Mouse (Mus musculus) liver, embryonic 11.5 days (tissue): Measurements from ENCODE around the gene Tnfrsf18. TPM values are rescaled to one million over a fixed set of nuclear protein-coding genes. Genes with fewer than 3 reads are reported as not detected.
A peak's percentile ranks its signal among the peaks of the same experiment; 100 is the strongest.

Experiments
- ATAC-seq: fragments of 200-750 bp; cut with Nextera tagmentation; replicated peaks from 2 replicates; pipeline ENCODE4 v1.8.0; 2017; ENCODE audit warnings: moderate number of reproducible peaks, mild to moderate bottlenecking, moderate TSS enrichment, moderate library complexity; ENCODE audit not compliant: low FRiP score
- DNase-seq: peaks from one replicate; pipeline ENCODE4 v3.0.0-alpha.2; 2017; ENCODE audit warnings: low spot score
- H3K27ac ChIP-seq: fragments of 300-500 bp; sonication (generic); 2 replicates; pipeline ENCODE4 v1.5.1; 2014; ENCODE audit warnings: mild to moderate bottlenecking, low read depth, low read length, control low read depth
- H3K27me3 ChIP-seq: fragments of 300-500 bp; sonication (generic); replicated peaks from 2 replicates; pipeline ENCODE4 v1.6.1; 2014; ENCODE audit warnings: low read length, mixed read lengths; ENCODE audit not compliant: control insufficient read depth, insufficient read depth
- H3K36me3 ChIP-seq: fragments of 300-500 bp; sonication (generic); 2 replicates; pipeline ENCODE4 v1.6.1; 2014; ENCODE audit warnings: mild to moderate bottlenecking, low read length, moderate library complexity, mixed read lengths; ENCODE audit not compliant: control insufficient read depth, insufficient read depth
- H3K4me1 ChIP-seq: fragments of 300-500 bp; sonication (generic); replicated peaks from 2 replicates; pipeline ENCODE4 v1.6.1; 2014; ENCODE audit warnings: low read length, mixed read lengths; ENCODE audit not compliant: control insufficient read depth, insufficient read depth
- H3K4me2 ChIP-seq: fragments of 300-500 bp; sonication (generic); 2 replicates; pipeline ENCODE4 v1.6.1; 2014; ENCODE audit warnings: mild to moderate bottlenecking, control low read depth, moderate library complexity
- H3K4me3 ChIP-seq: fragments of 300-500 bp; sonication (generic); 2 replicates; pipeline ENCODE4 v1.5.1; 2014; ENCODE audit warnings: low read depth, low read length, control low read depth
- H3K9ac ChIP-seq: fragments of 300-500 bp; sonication (generic); 2 replicates; pipeline ENCODE4 v1.6.1; 2014; ENCODE audit warnings: low read depth, low read length, control low read depth
- H3K9me3 ChIP-seq: fragments of 300-500 bp; sonication (generic); 2 replicates; pipeline ENCODE4 v1.6.1; 2016; ENCODE audit warnings: low read length, inconsistent platforms, mixed read lengths; ENCODE audit not compliant: control insufficient read depth
- WGBS: fragments of 180-500 bp; shearing (Covaris S2); extraction: QIAGEN DNeasy Blood & Tissue Kit; methylation state at CpG from one replicate; pipeline ENCODE4 v1.1.7; 2014; 5-methylcytosine and 5-hydroxymethylcytosine counted together
- polyA plus RNA-seq: library from polyadenylated mRNA; unstranded; fragments of >200 nt; fragmentation: Nextera tagmentation; extraction: Ambion mirVana; gene quantifications from 2 replicates; pipeline ENCODE4 v1.2.1, GENCODE M21; 2014

Gene Tnfrsf18
- polyA plus RNA-seq, 1 experiment from 2014 or later: 1.0 TPM

- ATAC-seq (peak; percentile 34; the same call in 1 of the 2 replicates), DNase-seq (no peak)
- Histone ChIP-seq H3K4me3 (no peak within 1 kb of the TSS), H3K9me3 (no peaks in the 10 kb centered on the region), H3K27ac (no peak within 1 kb of the TSS), H3K4me1 (no peaks in the 10 kb centered on the region), H3K27me3 (0 out of 2 replicates have a peak, but pooled peaks cover 2% of the 10 kb centered on the region), H3K4me2 (no peak within 1 kb of the TSS), H3K9ac (no peak within 1 kb of the TSS), H3K36me3 (no peaks in the 10 kb centered on the region)
- WGBS: 41% methylated on average over 5 of the region's 5 CpGs
Measured at GRCm38 (mm10) chr4:156059261-156059660, 33.3 kb downstream of the Tnfrsf18 start, which contains the start of gene Ttll10. Gene Ttll10 (minus strand): TSS chr4:156059414.

- H3K4me3 ChIP-seq: no peak overlapping the region
- no peak overlapping the region for H3K4me2 ChIP-seq
- 0 out of 2 replicates have a peak, but pooled peaks cover 2% of the 10 kb centered on the region for H3K27me3 ChIP-seq
- H3K27ac ChIP-seq: no peak overlapping the region
- 32% methylated on average over 10 of the region's 10 CpGs for WGBS
- no peaks in the 10 kb centered on the region for H3K4me1 ChIP-seq
- DNase-seq: no peak
- peak; percentile 39; the same call in 1 of the 2 replicates for ATAC-seq
- H3K9ac ChIP-seq: no peak overlapping the region
- H3K36me3 ChIP-seq: no peaks in the 10 kb centered on the region
- H3K9me3 ChIP-seq: no peaks in the 10 kb centered on the region
Measured at GRCm38 (mm10) chr4:156059713-156060112, 33.7 kb downstream of the Tnfrsf18 start.

- no peaks in the 10 kb centered on the region for H3K36me3 ChIP-seq
- no peak overlapping the region for H3K27ac ChIP-seq
- ATAC-seq: no peak
- no peak overlapping the region for H3K9ac ChIP-seq
- H3K4me1 ChIP-seq: no peaks in the 10 kb centered on the region
- H3K9me3 ChIP-seq: no peaks in the 10 kb centered on the region
- H3K4me2 ChIP-seq: no peak overlapping the region
- no peak for DNase-seq
- H3K27me3 ChIP-seq: 0 out of 2 replicates have a peak, but pooled peaks cover 2% of the 10 kb centered on the region
- WGBS: 38% methylated on average over 4 of the region's 4 CpGs
- no peak overlapping the region for H3K4me3 ChIP-seq
Measured at GRCm38 (mm10) chr4:156063861-156064509, 38.0 kb downstream of the Tnfrsf18 start.

GRCm38 (mm10) chr4:156064510-156064897 is 38.5 kb downstream of the Tnfrsf18 start:
- Histone ChIP-seq H3K27ac (no peak overlapping the region), H3K27me3 (no peaks in the 10 kb centered on the region), H3K4me1 (no peaks in the 10 kb centered on the region), H3K4me3 (no peak overlapping the region), H3K36me3 (no peaks in the 10 kb centered on the region), H3K9me3 (no peaks in the 10 kb centered on the region), H3K9ac (no peak overlapping the region), H3K4me2 (no peak overlapping the region)
- DNase-seq (no peak), ATAC-seq (no peak)
- 79% methylated on average over 9 of the region's 9 CpGs for WGBS

GRCm38 (mm10) chr4:156065156-156065894 is 39.4 kb downstream of the Tnfrsf18 start:
- no peak for DNase-seq
- no peak overlapping the region for H3K4me2 ChIP-seq
- H3K36me3 ChIP-seq: no peaks in the 10 kb centered on the region
- no peaks in the 10 kb centered on the region for H3K27me3 ChIP-seq
- no peak overlapping the region for H3K9ac ChIP-seq
- H3K4me3 ChIP-seq: no peak overlapping the region
- ATAC-seq: no peak
- no peaks in the 10 kb centered on the region for H3K4me1 ChIP-seq
- WGBS: 80% methylated on average over 10 of the region's 10 CpGs
- H3K9me3 ChIP-seq: no peaks in the 10 kb centered on the region
- no peak overlapping the region for H3K27ac ChIP-seq

- H3K4me1 ChIP-seq: no peaks in the 10 kb centered on the region
- no peaks in the 10 kb centered on the region for H3K9me3 ChIP-seq
- DNase-seq: no peak
- ATAC-seq: no peak
- H3K27ac ChIP-seq: no peak overlapping the region
- no peak overlapping the region for H3K4me3 ChIP-seq
- 41% methylated on average over 5 of the region's 5 CpGs for WGBS
- H3K4me2 ChIP-seq: no peak overlapping the region
- no peak overlapping the region for H3K9ac ChIP-seq
- H3K27me3 ChIP-seq: no peaks in the 10 kb centered on the region
- H3K36me3 ChIP-seq: no peaks in the 10 kb centered on the region
Measured at GRCm38 (mm10) chr4:156067256-156067949, 41.4 kb downstream of the Tnfrsf18 start.

- H3K36me3 ChIP-seq: no peaks in the 10 kb centered on the region
- no peaks in the 10 kb centered on the region for H3K4me1 ChIP-seq
- H3K4me3 ChIP-seq: no peak overlapping the region
- ATAC-seq: no peak
- DNase-seq: no peak
- H3K27me3 ChIP-seq: no peaks in the 10 kb centered on the region
- H3K27ac ChIP-seq: no peak overlapping the region
- no peak overlapping the region for H3K9ac ChIP-seq
- WGBS: 99% methylated on average over 8 of the region's 8 CpGs
- H3K4me2 ChIP-seq: no peak overlapping the region
- no peaks in the 10 kb centered on the region for H3K9me3 ChIP-seq
Measured at GRCm38 (mm10) chr4:156069701-156070100, 43.7 kb downstream of the Tnfrsf18 start.

GRCm38 (mm10) chr4:156070276-156070675 is 44.3 kb downstream of the Tnfrsf18 start:
- Histone ChIP-seq H3K4me2 (no peak overlapping the region), H3K36me3 (no peaks in the 10 kb centered on the region), H3K4me3 (no peak overlapping the region), H3K4me1 (no peaks in the 10 kb centered on the region), H3K9ac (no peak overlapping the region), H3K27me3 (no peaks in the 10 kb centered on the region), H3K27ac (no peak overlapping the region), H3K9me3 (no peaks in the 10 kb centered on the region)
- ATAC-seq (no peak), DNase-seq (no peak)
- WGBS: 56% methylated on average over 6 of the region's 6 CpGs
